Mouse (Mus musculus): Measurements from ENCODE around the gene Gm20388.

Gene Gm20388

GRCm38 (mm10) chr8:120292316-120293107 lies 381.9 kb downstream of the Gm20388 start:
- no peak for DNase-seq (ENCODE audit: low spot score)

- no peak for DNase-seq (ENCODE audit: low spot score)
Measured at GRCm38 (mm10) chr8:120293421-120294357, 383.0 kb downstream of the Gm20388 start.

GRCm38 (mm10) chr8:120294982-120295870 lies 384.6 kb downstream of the Gm20388 start:
- DNase-seq (ENCODE audit: low spot score): no peak

- DNase-seq (ENCODE audit: low spot score): no peak
Measured at GRCm38 (mm10) chr8:120297000-120297399, 386.4 kb downstream of the Gm20388 start.

- DNase-seq (ENCODE audit: low spot score): peak; percentile 51
Measured at GRCm38 (mm10) chr8:120298601-120299532, 388.2 kb downstream of the Gm20388 start.

- DNase-seq (ENCODE audit: low spot score): peak; percentile 75
Measured at GRCm38 (mm10) chr8:120300601-120301141, 390.0 kb downstream of the Gm20388 start.

GRCm38 (mm10) chr8:120302941-120303675 lies 392.5 kb downstream of the Gm20388 start:
- DNase-seq (ENCODE audit: low spot score): no peak

GRCm38 (mm10) chr8:120304097-120304496 lies 393.5 kb downstream of the Gm20388 start:
- no peak for DNase-seq (ENCODE audit: low spot score)

GRCm38 (mm10) chr8:120305800-120306385 lies 395.3 kb downstream of the Gm20388 start:
- DNase-seq (ENCODE audit: low spot score): no peak

- DNase-seq (ENCODE audit: low spot score): no peak
Measured at GRCm38 (mm10) chr8:120307103-120307502, 396.5 kb downstream of the Gm20388 start.

GRCm38 (mm10) chr8:120307528-120307927 lies 396.9 kb downstream of the Gm20388 start:
- DNase-seq (ENCODE audit: low spot score): no peak

GRCm38 (mm10) chr8:120308131-120308530 lies 397.5 kb downstream of the Gm20388 start:
- no peak for DNase-seq (ENCODE audit: low spot score)

GRCm38 (mm10) chr8:120308553-120308952 lies 397.9 kb downstream of the Gm20388 start:
- no peak for DNase-seq (ENCODE audit: low spot score)

GRCm38 (mm10) chr8:120309326-120309725 lies 398.7 kb downstream of the Gm20388 start:
- no peak for DNase-seq (ENCODE audit: low spot score)

GRCm38 (mm10) chr8:120310063-120310462 lies 399.4 kb downstream of the Gm20388 start:
- DNase-seq (ENCODE audit: low spot score): no peak

- DNase-seq (ENCODE audit: low spot score): no peak
Measured at GRCm38 (mm10) chr8:120312452-120312851, 401.8 kb downstream of the Gm20388 start.

- no peak for DNase-seq (ENCODE audit: low spot score)
Measured at GRCm38 (mm10) chr8:120313674-120314073, 403.0 kb downstream of the Gm20388 start.

GRCm38 (mm10) chr8:120314932-120315331 lies 404.3 kb downstream of the Gm20388 start:
- DNase-seq (ENCODE audit: low spot score): no peak

GRCm38 (mm10) chr8:120315644-120316043 lies 405.0 kb downstream of the Gm20388 start:
- no peak for DNase-seq (ENCODE audit: low spot score)
